Mouse (Mus musculus) adrenal gland, adult (tissue): Measurements from ENCODE around the gene Dusp8.

Experiments
- DNase-seq, 2 experiments: peaks; one replicate each; pipeline ENCODE4 v3.0.0; 2022 to 2023; ENCODE audit warnings: low spot score in 1 of 2; ENCODE audit not compliant: inconsistent age in 2 of 2

The Dusp8 gene

DNA sequence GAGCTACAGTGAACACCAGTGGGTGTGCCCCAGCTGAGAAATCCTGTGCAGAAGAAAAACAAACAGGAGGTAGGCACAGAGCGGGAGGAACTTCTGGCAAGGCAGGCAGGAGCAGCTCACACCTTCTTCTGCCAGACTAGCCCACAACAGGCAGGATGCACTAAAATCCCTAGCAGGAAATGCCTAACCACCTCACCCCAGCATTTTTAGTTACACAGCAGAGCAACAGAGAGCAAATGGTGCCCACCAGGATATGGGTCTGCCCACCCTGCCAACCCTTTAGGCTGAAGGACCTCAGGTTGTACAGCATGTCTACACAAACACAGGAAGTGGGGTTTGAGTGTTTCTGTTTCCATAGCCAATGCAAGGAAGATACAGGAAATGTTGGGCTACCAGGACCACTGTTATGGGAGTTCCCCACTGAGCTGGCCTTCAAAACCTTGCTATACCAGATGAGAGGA, 39.0 kb downstream of the Dusp8 start:
- no peak for DNase-seq

DNA sequence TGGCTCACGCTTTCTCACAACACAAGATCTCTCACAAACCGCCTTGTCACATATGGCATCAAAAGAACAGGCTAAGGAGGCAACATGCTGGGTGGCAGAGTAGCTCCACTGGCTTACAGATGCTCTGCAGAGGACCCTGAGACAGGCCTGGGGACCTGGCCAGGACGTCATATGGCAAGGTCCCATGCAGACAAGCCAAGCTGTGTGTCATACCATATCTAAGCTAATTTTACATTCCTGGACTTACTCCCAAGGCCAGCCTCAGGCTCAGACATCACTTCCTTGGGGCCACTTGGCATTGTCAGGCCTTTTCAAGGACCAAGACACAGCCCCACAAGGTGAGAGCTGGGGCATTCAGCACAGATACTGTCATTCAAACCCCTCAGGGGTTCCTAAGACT, 40.2 kb downstream of the Dusp8 start:
- peak; percentile 81 to 91 for DNase-seq

DNA sequence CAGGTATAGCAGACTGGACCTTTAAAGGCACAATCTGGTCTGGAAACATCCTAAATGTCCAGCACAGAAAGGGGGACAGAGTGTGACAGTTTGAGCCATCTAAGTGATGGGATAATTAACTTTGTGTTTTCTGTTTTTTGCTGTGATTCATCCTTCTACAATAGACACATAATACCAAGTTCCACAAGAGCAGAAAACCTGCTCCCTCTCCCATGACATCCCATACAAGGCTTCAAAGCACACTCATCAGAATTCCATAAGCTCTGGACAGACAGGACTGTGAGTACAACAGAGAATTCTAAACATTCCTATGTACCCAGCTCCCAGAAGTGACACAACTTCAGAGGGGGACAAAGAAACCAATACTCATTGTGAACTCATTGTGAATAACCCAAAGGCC, 45.1 kb downstream of the Dusp8 start:
- no peak for DNase-seq

DNA sequence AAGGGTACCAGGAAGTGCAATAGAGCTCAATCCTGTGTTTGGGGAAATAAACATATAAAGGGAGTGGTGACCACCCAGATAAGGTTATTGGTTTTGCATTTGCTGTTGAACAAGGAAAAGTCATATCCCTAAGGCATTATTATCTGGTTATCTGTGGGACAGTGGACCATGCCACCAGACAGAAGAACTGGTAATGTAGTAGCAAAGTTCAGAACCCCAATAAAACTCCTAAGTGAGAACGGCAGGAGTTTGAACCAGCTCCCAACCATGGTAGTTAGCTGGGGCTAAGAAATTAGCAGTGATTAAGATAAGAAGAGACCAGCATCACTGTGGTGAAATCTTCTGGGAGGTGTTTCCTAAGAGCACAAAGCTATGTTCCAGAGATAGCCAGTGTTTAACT, 49.7 kb downstream of the Dusp8 start:
- DNase-seq: no peak

DNA sequence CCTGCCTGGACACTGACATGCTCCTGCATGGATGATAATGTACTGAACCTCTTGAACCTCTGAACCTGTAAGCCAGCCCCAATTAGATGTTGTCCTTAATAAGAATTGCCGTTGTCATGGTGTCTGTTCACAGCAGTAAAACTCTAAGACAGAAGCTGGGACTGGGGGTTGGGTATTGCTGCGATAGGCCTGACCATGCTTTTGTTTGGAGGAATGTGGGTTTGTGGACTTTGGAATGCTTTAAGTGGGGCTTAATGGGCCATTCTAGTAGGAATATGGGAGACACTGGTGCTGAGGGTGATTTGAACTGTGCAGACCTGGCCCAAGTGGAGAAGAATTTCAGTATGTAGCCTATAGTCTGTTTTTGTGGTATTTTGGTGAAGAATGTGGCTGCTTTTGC, 50.3 kb downstream of the Dusp8 start:
- no peak for DNase-seq

DNA sequence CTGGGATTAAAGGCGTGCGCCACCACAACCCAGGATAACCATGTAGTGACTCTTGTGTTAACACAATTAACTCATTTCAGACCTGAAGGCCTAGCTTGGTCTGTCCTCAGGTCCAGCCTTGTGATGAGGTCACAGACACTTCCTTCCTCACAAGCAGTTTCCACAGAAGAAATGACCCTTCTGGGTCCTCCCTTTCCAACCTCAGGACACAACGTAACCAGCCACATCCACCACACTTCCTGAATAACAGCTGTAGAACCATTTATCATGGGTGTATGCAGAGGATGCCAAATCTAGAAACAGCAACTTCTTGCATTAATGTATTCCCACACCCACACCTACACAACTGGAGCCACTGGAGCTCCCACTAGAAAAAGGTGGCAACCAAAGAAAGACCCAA, 54.9 kb downstream of the Dusp8 start:
- DNase-seq: peak in 1 of 2 experiments; percentile 50

DNA sequence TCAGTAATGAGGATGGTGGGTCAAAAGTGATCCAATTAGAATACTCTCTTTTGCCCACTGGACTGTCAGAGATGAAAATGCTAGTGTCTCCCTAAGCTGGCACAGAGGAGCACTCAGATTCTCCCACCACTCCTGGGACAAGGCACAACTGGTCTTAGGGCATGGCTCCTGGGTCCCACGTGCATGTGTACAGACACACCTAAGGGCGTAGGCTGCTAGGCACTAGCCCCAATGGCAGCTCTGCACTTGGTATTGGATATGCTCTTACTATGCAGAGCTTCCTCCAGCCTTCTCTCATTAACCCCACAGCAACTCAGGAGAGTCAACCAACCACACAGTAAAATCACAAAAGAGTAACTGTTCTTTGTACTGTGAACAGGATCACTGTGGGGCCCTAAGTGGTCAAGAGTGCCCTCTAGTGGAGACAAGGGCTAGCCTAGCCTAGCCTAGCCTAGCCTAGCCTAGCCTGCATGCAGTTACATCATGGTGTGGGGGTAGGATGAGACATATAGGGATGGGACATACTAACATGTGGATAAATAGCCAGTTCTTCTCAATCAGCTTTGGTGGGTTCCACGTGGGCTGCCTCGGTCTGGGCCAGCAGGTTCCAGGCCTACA, 58.0 kb downstream of the Dusp8 start:
- DNase-seq: peak; percentile 32 to 81

DNA sequence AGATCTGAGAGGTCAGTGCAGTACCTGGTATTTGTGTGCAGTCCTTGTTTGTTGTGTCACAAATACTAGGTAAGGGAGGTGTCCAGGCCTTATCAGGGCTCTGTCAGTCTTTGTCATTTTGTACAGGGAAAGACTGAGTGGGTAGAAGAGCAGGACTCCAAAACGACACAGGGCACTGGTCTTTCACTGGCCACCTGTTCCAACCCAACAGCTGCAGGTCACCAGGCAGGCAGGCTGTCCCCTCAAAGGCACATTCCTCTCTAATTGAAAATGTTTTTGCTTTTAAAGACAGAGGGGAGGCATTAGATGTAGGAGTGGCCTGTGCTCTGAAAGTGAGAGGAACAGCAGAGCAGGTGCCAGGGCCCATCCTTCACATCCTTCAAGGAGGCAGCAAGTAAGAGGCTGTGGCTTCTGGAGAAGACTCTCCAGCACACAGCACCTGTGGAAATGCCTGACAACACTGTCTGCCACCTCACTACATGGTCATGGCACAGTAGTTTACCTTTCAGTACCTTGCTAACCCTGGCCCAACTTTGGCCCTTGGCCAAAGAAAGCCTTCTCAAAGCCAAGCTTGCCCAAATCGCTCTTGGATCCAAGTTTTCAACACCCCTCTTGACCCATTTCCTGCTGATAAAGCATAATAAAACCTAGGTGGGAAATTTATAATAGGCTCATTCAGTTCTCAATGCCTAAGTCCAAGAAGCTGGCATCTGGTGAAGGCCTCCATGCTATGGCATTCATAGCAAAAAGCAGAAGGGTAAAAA, 60.4 kb downstream of the Dusp8 start:
- DNase-seq: no peak

DNA sequence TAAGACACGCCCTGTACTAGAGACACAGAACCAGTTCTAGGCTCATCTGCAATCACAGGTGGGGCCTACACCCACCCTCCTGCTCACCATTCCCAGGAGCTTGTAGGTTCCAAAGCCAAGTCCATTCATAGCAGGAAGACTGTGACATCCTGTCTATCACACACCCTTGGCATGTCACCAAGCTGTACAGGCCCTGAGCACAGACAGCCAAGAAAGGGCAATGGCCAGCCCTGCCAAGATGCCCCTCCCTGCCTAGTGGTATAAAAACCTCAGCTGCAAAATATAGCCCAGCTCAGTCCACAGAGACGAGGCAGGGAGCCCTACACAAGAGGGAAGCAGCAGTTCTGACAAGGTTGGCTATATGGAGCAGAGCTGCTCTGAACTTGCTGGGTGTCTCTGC, 61.4 kb downstream of the Dusp8 start:
- peak; percentile 28 to 65 for DNase-seq

DNA sequence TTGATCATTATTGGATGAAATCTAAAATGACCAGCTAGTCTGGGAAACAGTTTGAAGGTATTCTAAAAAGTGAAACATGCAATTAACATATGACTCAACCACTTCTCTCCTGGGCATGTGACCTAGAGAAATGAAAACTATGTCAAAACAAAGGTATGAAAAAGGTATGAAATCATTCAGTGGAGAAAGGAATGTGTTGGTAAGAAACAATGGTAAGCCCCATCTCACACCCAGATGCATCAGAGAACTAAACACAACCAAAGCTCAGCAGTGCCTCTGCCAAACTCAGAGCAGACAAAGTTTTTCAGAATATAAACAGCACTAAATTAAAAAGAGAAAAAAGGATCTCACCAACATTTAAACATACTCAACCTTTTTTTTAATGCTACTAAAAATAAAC, 65.6 kb downstream of the Dusp8 start:
- DNase-seq: no peak
